Mouse (Mus musculus) bone marrow, adult 2 months (tissue): ENCODE measurements around the gene Taok1. TPM values are rescaled to one million over a fixed set of nuclear protein-coding genes. Genes with fewer than 3 reads are reported as not detected.

Experiments used
- H3K27ac ChIP-seq: fragments of 200-500 bp; 2 replicates; pipeline ENCODE4 v1.5.1; 2012; ENCODE audit warnings: low read depth, mild to moderate bottlenecking, control low read depth, inconsistent platforms, low read length; ENCODE audit not compliant: control insufficient read depth, poor library complexity, insufficient read depth
- H3K4me1 ChIP-seq: fragments of 200-500 bp; 2 replicates; pipeline ENCODE4 v1.6.1; 2011; ENCODE audit warnings: low read length; ENCODE audit not compliant: control insufficient read depth, insufficient read depth
- H3K4me3 ChIP-seq: fragments of 200-500 bp; replicated peaks from 2 replicates; pipeline ENCODE3; 2011; ENCODE audit warnings: mild to moderate bottlenecking, low read depth, low read length, control low read depth; ENCODE audit not compliant: control insufficient read depth
- CTCF ChIP-seq: fragments of 200-500 bp; IDR thresholded peaks from 2 replicates; pipeline ENCODE4 v1.5.1; 2011; ENCODE audit warnings: low read length, control low read depth; ENCODE audit not compliant: control insufficient read depth, insufficient read depth
- POLR2A ChIP-seq: fragments of 200-500 bp; IDR thresholded peaks from 2 replicates; pipeline ENCODE4 v1.6.1; 2011; ENCODE audit warnings: low read depth, mild to moderate bottlenecking, control low read depth, low read length, borderline replicate concordance; ENCODE audit not compliant: control insufficient read depth
- WGBS: fragments of 180-500 bp; shearing (Covaris S2); methylation state at CpG from one replicate; pipeline ENCODE4 v1.1.7; 2018; 5-methylcytosine and 5-hydroxymethylcytosine counted together
- polyA plus RNA-seq: library from polyadenylated mRNA; stranded (reverse); fragments of >200 nt; gene quantifications from 2 replicates; pipeline ENCODE4 v1.2.4, GENCODE M21; 2011; ENCODE audit warnings: low replicate concordance; ENCODE audit not compliant: missing spikeins, insufficient read depth, insufficient read length

Gene Taok1
- polyA plus RNA-seq, 1 experiment, result 8.8 TPM

DNA sequence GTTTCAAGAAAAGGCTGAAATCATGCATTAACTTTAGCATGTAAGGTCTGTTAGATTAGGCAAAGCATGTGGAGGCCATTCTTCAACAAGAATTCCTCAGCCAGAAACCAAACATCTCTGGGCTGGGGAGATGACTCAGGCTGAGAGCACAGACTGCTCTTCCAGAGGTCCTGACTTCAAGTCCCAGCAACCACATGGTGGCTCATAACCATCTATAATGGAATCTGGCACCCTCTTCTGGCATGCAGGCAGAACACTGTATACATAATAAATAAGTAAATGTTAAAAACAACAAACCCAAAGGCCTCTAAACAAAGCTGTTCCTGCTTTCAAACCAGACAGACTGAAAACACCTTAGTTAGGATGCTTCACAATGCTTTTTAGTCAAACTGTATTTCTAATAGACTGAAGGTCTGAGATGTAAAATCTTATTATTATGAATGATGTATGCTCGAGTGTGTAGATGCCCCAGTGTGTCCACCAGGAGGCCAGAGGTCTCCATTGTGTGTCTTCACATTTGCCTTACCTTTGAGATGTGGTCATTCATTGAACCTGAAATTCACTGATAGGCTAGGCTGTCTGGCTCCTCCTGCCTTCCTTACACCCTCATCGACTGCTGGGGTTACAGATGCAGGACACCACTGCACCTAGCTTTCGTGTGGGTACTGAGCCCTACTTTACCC lies 81.7 kb downstream of the Taok1 start:
- no peaks in the 10 kb centered on the region for H3K4me1 ChIP-seq
- 78% methylated on average over 3 of the region's 3 CpGs for WGBS
- H3K4me3 ChIP-seq, result no peak overlapping the region
- no peak overlapping the region for H3K27ac ChIP-seq
- TF ChIP-seq CTCF (no peak), POLR2A (no peak)

DNA sequence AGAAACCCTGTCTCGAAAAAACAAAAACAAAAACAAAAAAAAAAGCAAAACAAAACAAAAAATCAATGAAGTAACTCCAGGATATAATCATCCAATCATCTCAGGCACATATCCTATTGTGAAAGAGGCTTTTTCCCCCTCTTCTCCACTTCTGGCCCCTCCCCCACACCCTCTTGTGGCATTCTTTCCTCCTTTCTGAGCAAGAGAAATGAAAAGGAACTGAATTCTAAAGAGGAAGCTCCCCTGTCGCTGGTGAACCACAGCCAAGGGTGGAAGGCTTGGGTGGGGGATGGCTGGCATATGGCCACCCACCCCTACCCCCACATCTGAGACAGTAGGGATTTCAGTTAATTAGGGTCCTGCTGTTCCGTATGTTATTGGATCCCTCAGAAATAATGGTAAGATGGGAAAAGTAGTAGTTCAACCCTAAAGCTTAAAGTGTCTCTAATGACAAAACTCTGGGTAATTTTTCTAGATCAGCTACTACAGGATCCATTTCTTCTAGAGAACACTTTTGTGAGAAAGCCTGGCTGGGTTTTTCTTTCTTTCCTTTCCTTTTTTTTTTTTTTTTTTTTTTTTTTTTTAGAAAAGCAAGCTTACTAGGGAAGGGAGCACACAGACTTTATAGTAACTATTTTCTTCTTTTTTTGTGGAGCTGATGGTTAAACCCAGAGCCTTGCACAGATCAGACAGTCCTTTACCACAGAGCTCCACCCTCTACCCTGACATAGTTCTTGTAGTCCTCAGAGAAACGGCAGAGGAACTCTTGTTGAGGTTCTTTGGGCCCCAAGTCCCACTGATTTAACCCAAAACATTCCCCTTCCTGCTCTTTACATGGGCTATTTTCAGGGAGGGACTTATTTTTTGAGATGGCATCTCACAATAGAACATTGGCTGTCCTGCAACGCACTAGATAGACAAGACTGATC lies 86.8 kb downstream of the Taok1 start:
- 16% methylated on average over 5 of the region's 5 CpGs for WGBS
- Histone ChIP-seq H3K27ac (peak overlapping the region; percentile 3; the same call in 1 of the 2 replicates), H3K4me1 (peaks cover 7% of the 10 kb centered on the region), H3K4me3 (no peak overlapping the region)
- TF ChIP-seq CTCF (no peak), POLR2A (no peak)

DNA sequence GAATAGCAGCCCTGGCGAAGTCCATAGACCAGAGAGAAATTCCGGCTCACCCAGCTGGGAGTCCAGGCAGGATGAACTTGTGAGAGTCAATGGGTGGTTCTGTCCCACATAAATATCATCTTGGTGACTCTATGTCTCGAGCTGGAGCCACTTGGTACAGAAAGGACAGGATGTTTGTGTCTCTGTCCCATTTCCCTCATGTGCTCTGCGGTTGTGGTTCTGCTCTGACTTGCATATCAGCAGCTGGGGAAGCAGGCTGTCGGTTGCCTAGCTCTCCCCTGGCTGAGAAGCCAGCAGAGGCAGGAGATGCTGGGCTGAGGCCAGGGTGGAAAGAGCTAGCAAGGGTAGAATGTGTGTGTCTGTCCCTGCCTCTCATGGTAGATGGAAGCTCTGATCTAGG lies 88.6 kb downstream of the Taok1 start, which contains the start of gene Gm10392:
Gene Gm10392 (minus strand): TSS at position 156 of the 400 bp plus-strand sequence.
- peaks cover 10% of the 10 kb centered on the region for H3K4me1 ChIP-seq
- H3K27ac ChIP-seq, result peak within 1 kb of the TSS; percentile 85
- peak; percentile 52; the same call in 1 of the 2 replicates for TF ChIP-seq POLR2A
- no peak for TF ChIP-seq CTCF
- H3K4me3 ChIP-seq, result no peak within 1 kb of the TSS
- WGBS, result 1% methylated on average over 5 of the region's 5 CpGs

DNA sequence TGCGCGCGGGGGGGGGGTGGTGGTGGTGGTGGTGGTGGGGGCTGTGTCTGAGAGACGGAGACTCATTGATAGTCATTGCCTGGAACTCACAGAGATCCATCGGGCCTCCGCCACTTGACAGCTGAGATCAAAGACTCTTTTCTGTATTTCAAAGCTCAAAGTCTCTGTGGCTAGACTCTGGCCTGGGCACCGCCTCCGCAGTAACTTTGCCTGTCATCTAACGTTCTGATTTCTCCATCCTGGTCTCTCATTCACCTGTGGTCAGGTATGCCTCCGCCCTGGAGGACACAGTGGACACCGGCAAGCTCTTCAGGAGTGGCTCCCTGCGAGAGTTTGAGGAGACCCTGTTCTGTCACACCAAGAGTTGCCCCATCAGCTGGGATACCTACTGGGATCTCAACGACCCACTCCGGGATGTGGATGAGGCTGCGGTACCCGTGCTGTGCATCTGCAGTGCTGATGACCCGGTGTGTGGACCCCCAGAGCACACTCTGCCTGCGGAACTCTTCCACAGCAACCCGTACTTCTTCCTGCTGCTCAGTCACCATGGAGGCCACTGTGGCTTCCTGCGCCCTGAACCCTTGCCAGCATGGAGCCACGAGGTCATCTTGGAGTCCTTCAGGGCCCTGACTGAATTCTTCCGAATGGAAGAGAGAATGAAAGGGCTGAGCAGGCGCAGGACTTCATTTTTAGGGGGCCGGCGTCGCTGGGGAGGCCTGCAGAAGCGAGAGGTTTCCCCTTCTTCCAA lies 89.4 kb downstream of the Taok1 start:
- no peak overlapping the region for H3K4me3 ChIP-seq
- peak overlapping the region; percentile 85 for H3K27ac ChIP-seq
- TF ChIP-seq POLR2A (no peak), CTCF (no peak)
- H3K4me1 ChIP-seq, result peaks cover 10% of the 10 kb centered on the region
- WGBS, result 35% methylated on average over 27 of the region's 27 CpGs

GRCm38 (mm10) chr11:77516553-77517425 lies 90.8 kb downstream of the Taok1 start:
- no peak for TF ChIP-seq CTCF
- TF ChIP-seq POLR2A, result no peak
- 82% methylated on average over 5 of the region's 5 CpGs for WGBS
- H3K4me3 ChIP-seq, result no peak overlapping the region
- no peak overlapping the region for H3K27ac ChIP-seq
- peaks cover 11% of the 10 kb centered on the region for H3K4me1 ChIP-seq

GRCm38 (mm10) chr11:77515637-77516552 lies 91.7 kb downstream of the Taok1 start, which contains the start of gene Trp53i13:
TSS of gene Trp53i13 (minus strand) at chr11:77515980.
- TF ChIP-seq POLR2A, result peak; percentile 13; the same call in 1 of the 2 replicates
- no peak for TF ChIP-seq CTCF
- H3K4me1 ChIP-seq, result peaks cover 11% of the 10 kb centered on the region
- H3K4me3 ChIP-seq, result peak within 1 kb of the TSS; percentile 59
- WGBS, result 8% methylated on average over 39 of the region's 39 CpGs
- peak within 1 kb of the TSS; percentile 79 for H3K27ac ChIP-seq
